Mouse (Mus musculus) intestine, embryonic 16.5 days (tissue): ENCODE data around the gene Hdac2. TPM values are rescaled to one million over a fixed set of nuclear protein-coding genes. Genes with fewer than 3 reads are reported as not detected.

Experiments used
- ATAC-seq: fragments of 200-750 bp; cut with Nextera tagmentation; 2 replicates; pipeline ENCODE4 v1.8.0; 2017; ENCODE audit warnings: moderate TSS enrichment, moderate library complexity
- H3K27ac ChIP-seq: fragments of 300-500 bp; sonication (generic); 2 replicates; pipeline ENCODE4 v1.5.1; 2014; ENCODE audit warnings: mild to moderate bottlenecking, low read length
- H3K27me3 ChIP-seq: fragments of 300-500 bp; sonication (generic); replicated peaks from 2 replicates; pipeline ENCODE4 v1.6.1; 2014; ENCODE audit warnings: low read length, control low read depth, mixed read lengths; ENCODE audit not compliant: control insufficient read depth, insufficient read depth
- H3K36me3 ChIP-seq: fragments of 300-500 bp; sonication (generic); 2 replicates; pipeline ENCODE4 v1.6.1; 2014; ENCODE audit warnings: low read length, control low read depth; ENCODE audit not compliant: control insufficient read depth, insufficient read depth
- H3K4me1 ChIP-seq: fragments of 300-500 bp; sonication (generic); 2 replicates; pipeline ENCODE4 v1.6.1; 2014; ENCODE audit warnings: low read length, control low read depth, mixed read lengths; ENCODE audit not compliant: control insufficient read depth, insufficient read depth
- H3K4me2 ChIP-seq: fragments of 300-500 bp; sonication (generic); 2 replicates; pipeline ENCODE4 v1.6.1; 2014; ENCODE audit warnings: low read depth, low read length, control low read depth
- H3K4me3 ChIP-seq: fragments of 300-500 bp; sonication (generic); 2 replicates; pipeline ENCODE4 v1.5.1; 2014; ENCODE audit warnings: mild to moderate bottlenecking, low read length
- H3K9ac ChIP-seq: fragments of 300-500 bp; sonication (generic); 2 replicates; pipeline ENCODE4 v1.6.1; 2014; ENCODE audit warnings: low read depth, low read length
- H3K9me3 ChIP-seq: fragments of 300-500 bp; sonication (generic); 2 replicates; pipeline ENCODE4 v1.6.1; 2016; ENCODE audit warnings: low read length, control low read depth; ENCODE audit not compliant: control insufficient read depth
- WGBS: fragments of 180-500 bp; shearing (Covaris S2); extraction: QIAGEN DNeasy Blood & Tissue Kit; methylation state at CpG from one replicate; pipeline ENCODE4 v1.1.7; 2014; 5-methylcytosine and 5-hydroxymethylcytosine counted together
- polyA plus RNA-seq: library from polyadenylated mRNA; unstranded; fragments of >200 nt; fragmentation: Nextera tagmentation; extraction: Ambion mirVana; gene quantifications from 2 replicates; pipeline ENCODE4 v1.2.1, GENCODE M21; 2015

The Hdac2 gene
- polyA plus RNA-seq, 1 experiment from 2014 or later: 136 TPM

DNA sequence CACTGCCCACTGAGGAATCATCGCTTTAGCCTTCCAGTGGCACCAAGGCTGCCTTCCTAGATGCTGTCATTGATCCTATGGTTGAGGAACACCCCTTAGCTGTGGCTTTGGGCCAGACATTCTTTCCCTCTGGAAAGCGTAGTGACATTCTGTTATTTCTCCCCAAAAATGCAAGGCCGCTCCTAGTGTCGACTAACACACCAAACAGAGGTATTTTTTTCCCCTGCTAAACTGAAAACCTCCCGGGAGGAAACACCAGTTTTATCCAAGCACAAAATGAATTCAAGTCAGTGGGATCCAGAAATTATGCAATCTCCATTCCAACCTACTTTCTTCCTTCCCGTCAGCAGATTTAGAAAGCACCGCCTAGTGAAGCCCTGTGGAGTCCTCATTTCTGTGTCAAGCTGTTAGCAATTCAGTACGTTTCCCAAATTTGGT is 73.3 kb downstream of the Hdac2 start:
- Histone ChIP-seq H3K9ac (no peak overlapping the region), H3K4me2 (no peak overlapping the region), H3K27me3 (no peaks in the 10 kb centered on the region), H3K27ac (no peak overlapping the region), H3K4me1 (no peaks in the 10 kb centered on the region), H3K4me3 (no peak overlapping the region), H3K9me3 (no peaks in the 10 kb centered on the region), H3K36me3 (no peaks in the 10 kb centered on the region)
- ATAC-seq: no peak
- WGBS: 76% methylated on average over 8 of the region's 8 CpGs

Other genes starting within 250 kb of the Hdac2 start
- 42.8 and 45.1 TPM in 2 replicates for gene Marcks, start 164.4 kb downstream of the Hdac2 start, polyA plus RNA-seq